Mouse (Mus musculus) kidney, embryonic 14.5 days (tissue): ENCODE measurements around the gene Piezo1. TPM values are rescaled to one million over a fixed set of nuclear protein-coding genes. Genes with fewer than 3 reads are reported as not detected.
A peak's percentile ranks its signal among the peaks of the same experiment; 100 is the strongest.

Source experiments
- ATAC-seq: fragments of 200-750 bp; cut with Nextera tagmentation; 2 replicates; pipeline ENCODE4 v1.8.0; 2017; ENCODE audit warnings: moderate number of reproducible peaks, mild to moderate bottlenecking, moderate TSS enrichment, moderate library complexity; ENCODE audit not compliant: low FRiP score, low TSS enrichment
- H3K27ac ChIP-seq: fragments of 300-500 bp; sonication (generic); 2 replicates; pipeline ENCODE4 v1.5.1; 2014; ENCODE audit warnings: low read depth, mild to moderate bottlenecking, low read length, moderate library complexity, mixed read lengths
- H3K27me3 ChIP-seq: fragments of 300-500 bp; sonication (generic); 2 replicates; pipeline ENCODE4 v1.6.1; 2014; ENCODE audit warnings: mild to moderate bottlenecking, low read length; ENCODE audit not compliant: control insufficient read depth, insufficient read depth
- H3K36me3 ChIP-seq: fragments of 300-500 bp; sonication (generic); 2 replicates; pipeline ENCODE4 v1.6.1; 2014; ENCODE audit warnings: low read length, mixed read lengths; ENCODE audit not compliant: control insufficient read depth, insufficient read depth
- H3K4me1 ChIP-seq: fragments of 300-500 bp; sonication (generic); 2 replicates; pipeline ENCODE4 v1.6.1; 2014; ENCODE audit warnings: low read length, mixed read lengths; ENCODE audit not compliant: control insufficient read depth, insufficient read depth
- H3K4me2 ChIP-seq: fragments of 300-500 bp; sonication (generic); replicated peaks from 2 replicates; pipeline ENCODE4 v1.6.1; 2014; ENCODE audit warnings: low read depth, mild to moderate bottlenecking, low read length
- H3K4me3 ChIP-seq: fragments of 300-500 bp; sonication (generic); 2 replicates; pipeline ENCODE4 v1.5.1; 2014; ENCODE audit warnings: mild to moderate bottlenecking, low read length
- H3K9ac ChIP-seq: fragments of 300-500 bp; sonication (generic); 2 replicates; pipeline ENCODE4 v1.6.1; 2014; ENCODE audit warnings: low read depth, mild to moderate bottlenecking, low read length, moderate library complexity
- H3K9me3 ChIP-seq: fragments of 300-500 bp; sonication (generic); 2 replicates; pipeline ENCODE4 v1.6.1; 2016; ENCODE audit warnings: low read length; ENCODE audit not compliant: control insufficient read depth
- WGBS: fragments of 180-500 bp; shearing (Covaris S2); extraction: QIAGEN DNeasy Blood & Tissue Kit; methylation state at CpG from one replicate; pipeline ENCODE4 v1.1.7; 2014; 5-methylcytosine and 5-hydroxymethylcytosine counted together
- polyA plus RNA-seq: library from polyadenylated mRNA; unstranded; fragments of >200 nt; fragmentation: Nextera tagmentation; extraction: Ambion mirVana; gene quantifications from 2 replicates; pipeline ENCODE4 v1.2.1, GENCODE M21; 2014

The Piezo1 gene
- polyA plus RNA-seq, 1 experiment from 2014 or later = 17.9 TPM

- no peaks in the 10 kb centered on the region for H3K27me3 ChIP-seq
- no peak overlapping the region for H3K4me2 ChIP-seq
- H3K9me3 ChIP-seq = no peaks in the 10 kb centered on the region
- H3K36me3 ChIP-seq = no peaks in the 10 kb centered on the region; the same call in 1 of the 2 replicates
- H3K27ac ChIP-seq = no peak overlapping the region
- H3K4me1 ChIP-seq = peaks cover 31% of the 10 kb centered on the region
- WGBS = 91% methylated on average over 8 of the region's 8 CpGs
- H3K9ac ChIP-seq = no peak overlapping the region
- no peak overlapping the region for H3K4me3 ChIP-seq
- ATAC-seq = no peak
Measured at GRCm38 (mm10) chr8:122544138-122544537, 7.0 kb downstream of the Piezo1 start.

DNA sequence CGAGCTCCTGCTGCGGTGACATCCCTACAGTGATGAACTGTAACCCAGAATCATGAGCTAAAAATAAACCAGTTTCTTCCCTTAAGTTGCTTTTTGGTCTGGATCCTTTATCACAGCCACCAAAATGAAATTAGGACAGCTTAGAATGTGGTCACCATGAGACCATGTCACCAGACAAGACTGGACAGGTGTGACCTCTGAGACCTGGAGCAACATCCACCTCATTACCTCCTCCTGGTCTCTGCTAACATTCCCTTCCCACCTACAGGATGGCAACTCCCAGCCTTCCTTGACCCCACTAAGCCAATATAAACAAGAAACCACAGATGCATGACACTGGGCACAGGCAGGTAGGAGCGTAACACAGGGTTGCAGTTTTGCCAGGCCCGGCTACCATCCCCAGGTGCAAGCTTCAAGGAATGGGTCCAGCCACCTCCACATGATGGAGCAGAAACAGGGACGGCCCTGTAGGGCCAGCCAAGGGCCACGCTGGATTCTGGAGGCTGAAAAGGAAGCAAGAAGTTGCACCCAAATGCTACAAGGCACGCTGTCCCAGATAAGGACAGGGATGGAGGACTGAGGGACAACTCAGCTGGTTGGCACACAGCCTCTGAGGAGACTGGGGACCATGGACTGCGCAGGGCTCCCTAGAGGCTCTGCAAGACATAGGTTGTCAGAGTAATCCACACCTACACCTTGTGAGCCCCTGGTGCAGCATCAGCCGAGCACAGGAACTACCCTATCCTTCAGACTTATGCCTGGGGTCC is 12.6 kb downstream of the Piezo1 start:
- Histone ChIP-seq H3K4me3 (no peak overlapping the region), H3K27me3 (no peaks in the 10 kb centered on the region), H3K27ac (0 out of 2 replicates have a peak overlapping the region, but pooled peaks have one; percentile 30), H3K36me3 (no peaks in the 10 kb centered on the region), H3K9ac (no peak overlapping the region), H3K4me2 (no peak overlapping the region), H3K4me1 (peaks cover 22% of the 10 kb centered on the region), H3K9me3 (no peaks in the 10 kb centered on the region)
- WGBS = 82% methylated on average over 9 of the region's 9 CpGs
- ATAC-seq = no peak

DNA sequence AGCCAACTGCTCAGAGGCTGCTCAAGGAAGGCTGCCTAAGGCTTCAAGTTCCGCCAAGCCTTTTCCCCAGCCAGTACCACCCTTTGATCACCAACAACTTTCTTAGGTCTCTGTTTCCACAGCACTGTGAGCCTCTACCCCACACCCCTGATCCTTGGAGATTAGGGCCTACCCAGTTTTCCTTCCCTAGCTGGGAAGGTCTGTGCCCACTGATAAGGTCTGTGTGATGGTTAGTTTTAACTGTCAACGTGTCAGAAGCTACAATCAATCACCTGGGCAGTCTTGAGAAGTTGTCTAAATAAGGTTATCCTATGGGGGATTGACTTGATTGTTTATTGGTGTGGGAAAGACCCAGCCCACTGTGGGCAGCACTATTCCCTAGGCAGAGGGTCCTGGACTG is 13.3 kb downstream of the Piezo1 start:
- 78% methylated on average over 2 of the region's 2 CpGs for WGBS
- Histone ChIP-seq H3K27ac (peak overlapping the region; percentile 82), H3K9me3 (no peaks in the 10 kb centered on the region), H3K36me3 (no peaks in the 10 kb centered on the region), H3K4me1 (peaks cover 22% of the 10 kb centered on the region), H3K4me3 (no peak overlapping the region), H3K27me3 (no peaks in the 10 kb centered on the region), H3K4me2 (no peak overlapping the region), H3K9ac (no peak overlapping the region)
- peak; percentile 3; the same call in 1 of the 2 replicates for ATAC-seq

DNA sequence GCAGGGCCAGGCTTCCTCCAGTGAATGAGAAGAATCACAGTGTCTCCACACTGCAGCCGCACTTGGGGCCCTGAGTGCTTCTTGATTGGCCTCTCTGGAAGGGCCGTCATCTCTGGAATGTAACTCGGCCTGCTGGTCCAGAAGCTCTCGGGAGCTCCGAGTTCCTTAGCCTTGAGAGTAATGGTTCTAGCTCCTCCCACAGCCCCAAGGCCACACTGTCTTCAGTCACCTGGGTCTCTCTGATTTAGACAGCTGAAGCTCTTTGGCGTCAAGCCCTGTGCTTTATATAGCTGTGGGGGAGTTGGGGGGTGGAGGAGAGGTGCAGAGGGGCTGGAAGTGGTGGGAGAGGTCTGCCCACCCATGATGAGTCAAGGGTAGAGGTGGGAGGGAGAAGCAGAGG is 14.1 kb downstream of the Piezo1 start:
- no peak overlapping the region for H3K9ac ChIP-seq
- H3K4me1 ChIP-seq = peaks cover 22% of the 10 kb centered on the region
- peak; percentile 85 for ATAC-seq
- H3K9me3 ChIP-seq = no peaks in the 10 kb centered on the region
- peak overlapping the region; percentile 82 for H3K27ac ChIP-seq
- 11% methylated on average over 6 of the region's 6 CpGs for WGBS
- no peak overlapping the region; the same call in 1 of the 2 replicates for H3K4me2 ChIP-seq
- no peaks in the 10 kb centered on the region for H3K36me3 ChIP-seq
- H3K27me3 ChIP-seq = no peaks in the 10 kb centered on the region
- no peak overlapping the region for H3K4me3 ChIP-seq

GRCm38 (mm10) chr8:122531312-122531711 is 19.8 kb downstream of the Piezo1 start:
- peak overlapping the region; percentile 15; the same call in 1 of the 2 replicates for H3K27ac ChIP-seq
- ATAC-seq = no peak
- no peak overlapping the region for H3K9ac ChIP-seq
- whole genome bisulfite sequencing = 72% methylated on average over 8 of the region's 8 CpGs
- no peaks in the 10 kb centered on the region for H3K9me3 ChIP-seq
- no peak overlapping the region for H3K4me3 ChIP-seq
- no peak overlapping the region for H3K4me2 ChIP-seq
- no peaks in the 10 kb centered on the region for H3K36me3 ChIP-seq
- H3K4me1 ChIP-seq = peaks cover 10% of the 10 kb centered on the region
- H3K27me3 ChIP-seq = no peaks in the 10 kb centered on the region

GRCm38 (mm10) chr8:122529159-122529558 is 22.0 kb downstream of the Piezo1 start:
- Histone ChIP-seq H3K4me2 (no peak overlapping the region), H3K27ac (no peak overlapping the region), H3K9me3 (no peaks in the 10 kb centered on the region), H3K9ac (no peak overlapping the region), H3K27me3 (no peaks in the 10 kb centered on the region), H3K4me3 (no peak overlapping the region), H3K4me1 (peaks cover 32% of the 10 kb centered on the region), H3K36me3 (no peaks in the 10 kb centered on the region)
- ATAC-seq = no peak
- WGBS = 95% methylated on average over 4 of the region's 4 CpGs

- H3K27me3 ChIP-seq = no peaks in the 10 kb centered on the region
- ATAC-seq = no peak
- H3K4me1 ChIP-seq = peaks cover 44% of the 10 kb centered on the region
Measured at GRCm38 (mm10) chr8:122527937-122528336, 23.2 kb downstream of the Piezo1 start.

DNA sequence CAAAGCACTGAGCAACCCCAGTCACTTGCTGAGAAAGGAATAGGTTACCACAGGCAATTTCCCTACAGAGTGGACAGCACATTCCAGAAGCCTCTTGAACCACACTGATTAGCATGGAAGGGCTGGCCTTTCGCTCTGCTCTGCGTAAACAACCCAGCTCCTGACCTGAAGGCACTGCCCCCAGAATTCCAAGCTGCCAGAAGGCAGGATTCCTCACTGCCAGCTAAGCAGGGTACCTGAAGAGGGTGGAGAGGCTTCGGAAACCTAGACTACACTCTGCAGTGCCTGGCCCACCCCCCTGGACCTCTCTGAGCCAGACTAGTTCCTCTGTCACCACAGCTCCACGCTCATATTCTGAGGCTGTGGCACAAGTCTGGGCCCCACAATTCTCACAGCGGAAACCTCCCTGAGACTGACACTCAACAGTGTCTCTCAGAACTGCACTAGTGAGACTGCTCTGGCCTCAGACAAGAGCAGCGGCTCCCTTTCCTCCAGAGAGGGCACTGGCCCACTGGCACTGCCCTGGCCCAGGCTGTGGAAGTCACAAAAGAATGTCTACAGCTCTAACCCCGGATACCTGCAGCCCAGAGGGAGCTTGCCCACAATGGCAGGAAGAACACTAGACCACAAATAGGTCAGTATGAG is 24.5 kb downstream of the Piezo1 start:
- Histone ChIP-seq H3K4me3 (no peak overlapping the region), H3K4me1 (peaks cover 48% of the 10 kb centered on the region), H3K36me3 (no peaks in the 10 kb centered on the region), H3K9me3 (no peaks in the 10 kb centered on the region), H3K4me2 (no peak overlapping the region), H3K9ac (no peak overlapping the region), H3K27me3 (no peaks in the 10 kb centered on the region), H3K27ac (peak overlapping the region; percentile 49; the same call in 1 of the 2 replicates)
- 51% methylated on average over 7 of the region's 7 CpGs for WGBS
- ATAC-seq = no peak

More at GRCm38 (mm10) chr8:122527937-122528336, 23.2 kb downstream of the Piezo1 start:
- no peak overlapping the region for H3K9ac ChIP-seq
- H3K4me2 ChIP-seq = no peak overlapping the region
- H3K9me3 ChIP-seq = no peaks in the 10 kb centered on the region
- no peak overlapping the region for H3K27ac ChIP-seq
- no peaks in the 10 kb centered on the region for H3K36me3 ChIP-seq
- 87% methylated on average over 3 of the region's 3 CpGs for WGBS
- H3K4me3 ChIP-seq = no peak overlapping the region

- no peaks in the 10 kb centered on the region for H3K9me3 ChIP-seq
- H3K4me2 ChIP-seq = no peak overlapping the region
- H3K4me3 ChIP-seq = no peak overlapping the region
- peak overlapping the region; percentile 39; the same call in 1 of the 2 replicates for H3K27ac ChIP-seq
- H3K36me3 ChIP-seq = no peaks in the 10 kb centered on the region
- no peak for ATAC-seq
- WGBS = 71% methylated on average over 3 of the region's 3 CpGs
- H3K4me1 ChIP-seq = peaks cover 48% of the 10 kb centered on the region
- H3K27me3 ChIP-seq = no peaks in the 10 kb centered on the region
- no peak overlapping the region for H3K9ac ChIP-seq
Measured at GRCm38 (mm10) chr8:122526084-122526483, 25.0 kb downstream of the Piezo1 start.
